Mouse (Mus musculus) CH12.LX (cell line): ENCODE measurements around the gene Olfr71. TPM values are rescaled to one million over a fixed set of nuclear protein-coding genes. Genes with fewer than 3 reads are reported as not detected.

Experiments used
- DNase-seq: peaks from one replicate; pipeline ENCODE4 v3.0.0-alpha.2; 2013; ENCODE audit errors: extremely low read depth
- H3K27ac ChIP-seq: 2 replicates; pipeline ENCODE4 v1.5.1; 2012; ENCODE audit warnings: low read depth, mild to moderate bottlenecking, control low read depth, moderate library complexity; ENCODE audit not compliant: insufficient read depth
- H3K27me3 ChIP-seq: replicated peaks from 2 replicates; pipeline ENCODE3; 2012; ENCODE audit warnings: inconsistent platforms
- H3K36me3 ChIP-seq, 2 experiments: replicated peaks in 1 of 2; 2 replicates each; pipeline versions ENCODE3 to v1.6.1; 2012; ENCODE audit warnings: inconsistent platforms in 1 of 2, low read length in 1 of 2, mild to moderate bottlenecking in 1 of 2, mixed read lengths in 1 of 2, moderate library complexity in 1 of 2; ENCODE audit not compliant: control insufficient read depth in 1 of 2, insufficient read depth in 1 of 2
- H3K4me1 ChIP-seq, 2 experiments: 2 replicates each; pipeline ENCODE4 v1.6.1; 2012; ENCODE audit warnings: inconsistent platforms in 1 of 2, moderate library complexity in 1 of 2; ENCODE audit not compliant: insufficient read depth in 2 of 2, control insufficient read depth in 1 of 2
- H3K4me2 ChIP-seq: 2 replicates; pipeline ENCODE4 v1.6.1; 2012; ENCODE audit warnings: low read depth, mild to moderate bottlenecking, control low read depth; ENCODE audit not compliant: poor library complexity, insufficient read depth, severe bottlenecking
- H3K4me3 ChIP-seq, 3 experiments: fragments of 150-350 bp in 1 of 3; sonication (generic) in 1 of 3; replicated peaks in 1 of 3; 2 replicates each; pipeline versions ENCODE3 to v1.5.1; 2011 to 2012; ENCODE audit warnings: low read depth in 2 of 3, low read length in 2 of 3, mild to moderate bottlenecking in 2 of 3, moderate library complexity in 2 of 3, control low read depth in 1 of 3, improper control_type of control experiment in 1 of 3, inconsistent platforms in 1 of 3, mixed read lengths in 1 of 3; ENCODE audit not compliant: poor library complexity in 1 of 3
- H3K79me2 ChIP-seq: replicated peaks from 2 replicates; pipeline ENCODE4 v1.6.1; 2012; ENCODE audit warnings: mild to moderate bottlenecking, moderate library complexity; ENCODE audit not compliant: control insufficient read depth, poor library complexity, insufficient read depth, severe bottlenecking; ENCODE audit errors: extremely low read depth
- H3K9ac ChIP-seq: 2 replicates; pipeline ENCODE4 v1.6.1; 2012; ENCODE audit warnings: low read depth, mild to moderate bottlenecking, control low read depth, moderate library complexity; ENCODE audit not compliant: insufficient read depth
- H3K9me3 ChIP-seq: replicated peaks from 2 replicates; pipeline ENCODE3; 2012; ENCODE audit warnings: low read length, inconsistent platforms, mixed read lengths
- CTCF ChIP-seq, 2 experiments: IDR thresholded peaks in 1 of 2; conservative IDR thresholded peaks in 1 of 2; 2 replicates each; pipeline ENCODE4 v1.5.1; 2011 to 2012; ENCODE audit warnings: low read depth in 2 of 2, low read length in 2 of 2, improper control_type of control experiment in 1 of 2, inconsistent platforms in 1 of 2, mild to moderate bottlenecking in 1 of 2, moderate library complexity in 1 of 2
- EP300 ChIP-seq: IDR thresholded peaks from 2 replicates; pipeline ENCODE4 v1.6.1; 2011; ENCODE audit warnings: low read length, improper control_type of control experiment
- ETS1 ChIP-seq: conservative IDR thresholded peaks from 2 replicates; pipeline ENCODE4 v1.6.1; 2012; ENCODE audit warnings: low read depth, mild to moderate bottlenecking, inconsistent platforms, low read length, improper control_type of control experiment, moderate library complexity
- MAX ChIP-seq: IDR thresholded peaks from 2 replicates; pipeline ENCODE4 v1.6.1; 2011; ENCODE audit warnings: low read length, improper control_type of control experiment
- NRF1 ChIP-seq: IDR thresholded peaks from 2 replicates; pipeline ENCODE4 v1.6.1; 2014; ENCODE audit warnings: low read depth, mild to moderate bottlenecking, inconsistent platforms, low read length, improper control_type of control experiment, moderate library complexity
- PAX5 ChIP-seq: IDR thresholded peaks from 2 replicates; pipeline ENCODE4 v1.6.1; 2012; ENCODE audit warnings: low read length, inconsistent platforms, mixed read lengths
- RAD21 ChIP-seq: IDR thresholded peaks from 2 replicates; pipeline ENCODE4 v1.6.1; 2011; ENCODE audit warnings: low read depth, mild to moderate bottlenecking, low read length, improper control_type of control experiment, moderate library complexity
- SIN3A ChIP-seq: IDR thresholded peaks from 2 replicates; pipeline ENCODE4 v1.6.1; 2012; ENCODE audit warnings: low read length, improper control_type of control experiment, inconsistent platforms
- SMC3 ChIP-seq: IDR thresholded peaks from 2 replicates; pipeline ENCODE4 v1.6.1; 2011; ENCODE audit warnings: low read depth, low read length, improper control_type of control experiment
- USF1 ChIP-seq: IDR thresholded peaks from 2 replicates; pipeline ENCODE4 v1.6.1; 2014; ENCODE audit warnings: low read depth, mild to moderate bottlenecking, inconsistent platforms, low read length, improper control_type of control experiment
- ZC3H11A ChIP-seq: IDR thresholded peaks from 2 replicates; pipeline ENCODE4 v1.6.1; 2012; ENCODE audit warnings: low read depth, mild to moderate bottlenecking, inconsistent platforms, low read length, improper control_type of control experiment
- ZKSCAN1 ChIP-seq: IDR thresholded peaks from 2 replicates; pipeline ENCODE4 v1.6.1; 2012; ENCODE audit warnings: low read depth, inconsistent platforms, low read length, improper control_type of control experiment, borderline replicate concordance
- ZMIZ1 ChIP-seq: IDR thresholded peaks from 2 replicates; pipeline ENCODE4 v1.6.1; 2012; ENCODE audit warnings: low read depth, mild to moderate bottlenecking, inconsistent platforms, low read length, improper control_type of control experiment
- dilution Hi-C: fragments of 300-500 bp; cut with MboI; formaldehyde crosslinking; loops from 2 replicates; pipeline ENCODE4 v1.14.3; 2020; ENCODE audit warnings: low sequenced_read_pairs; ENCODE audit not compliant: extremely low pct_unique_long_range_greater_than_20kb, extremely low pct_ligation_motif_present
- in situ Hi-C: fragments of 300-500 bp; cut with MboI; formaldehyde crosslinking; loops from 3 replicates; pipeline ENCODE4 v1.14.3; 2019; ENCODE audit warnings: low sequenced_read_pairs, low pct_ligation_motif_present, low pct_unique_long_range_greater_than_20kb, mixed read lengths
- polyA plus RNA-seq: library from polyadenylated mRNA; unstranded; fragments of >175 nt; gene quantifications from 2 replicates; pipeline ENCODE4 v1.2.1, GENCODE M21; 2012; ENCODE audit warnings: low read depth; ENCODE audit not compliant: insufficient read length
- total RNA-seq, 2 experiments: library from RNA; depleted of rRNA; stranded (reverse); fragments of 300-350 nt in 1 of 2; fragments of >200 nt in 1 of 2; gene quantifications; 2 replicates each; pipeline ENCODE4 v1.2.3; 2012 to 2014

Olfr71 gene
- total and polyA plus RNA-seq, 3 experiments = not detected

DNA sequence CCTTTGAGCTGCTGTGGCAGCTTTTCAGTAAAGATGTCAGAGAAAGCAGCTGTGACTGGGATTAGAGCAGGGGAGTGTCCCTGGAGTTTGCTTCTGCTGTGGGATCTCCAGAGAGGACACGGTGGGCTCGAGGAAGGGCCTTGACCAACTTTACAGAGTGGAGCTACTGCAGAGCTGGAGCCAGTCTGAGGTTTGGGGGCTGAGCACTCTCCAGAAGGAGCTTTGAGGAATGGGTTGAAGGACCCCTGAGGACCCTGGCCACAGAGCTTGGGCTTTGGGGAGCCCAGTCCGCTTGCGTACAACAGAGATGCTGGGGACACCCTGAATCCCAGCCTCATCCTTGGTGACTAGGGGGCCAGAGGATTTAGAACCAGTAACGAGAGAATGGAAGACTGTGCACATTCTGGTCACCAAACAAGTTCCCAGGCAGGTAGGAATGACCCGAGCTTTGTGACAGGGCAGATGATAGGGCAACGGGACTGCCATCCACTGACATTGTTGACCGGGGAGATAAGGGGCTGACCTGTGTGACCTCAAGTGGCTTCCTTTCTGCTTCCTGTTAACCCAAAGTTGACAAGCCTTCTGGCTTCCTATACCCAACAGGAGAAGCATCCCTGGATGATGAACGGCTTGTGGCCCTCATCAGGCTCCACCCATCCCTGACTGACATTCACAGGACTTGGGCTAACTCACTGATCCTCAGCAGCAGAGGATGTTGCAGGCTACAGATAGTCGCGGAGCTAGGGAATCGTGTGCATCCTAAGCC lies 16.4 kb upstream of the Olfr71 start:
- no peaks in the 10 kb centered on the region for H3K9me3 ChIP-seq
- no peak overlapping the region for H3K9ac ChIP-seq
- TF ChIP-seq CTCF (conservative IDR thresholded peaks at IDR 0.05 in 1 of 2, IDR thresholded peaks at IDR 0.05 in 1 of 2; ENCODE audit: low read depth in 2 of 2, low read length in 2 of 2) = no peak
- H3K27me3 ChIP-seq = peaks cover 84% of the 10 kb centered on the region
- dilution Hi-C loops = no loop called here
- H3K36me3 ChIP-seq = no peaks in the 10 kb centered on the region
- H3K4me3 ChIP-seq = no peak overlapping the region
- in situ Hi-C loops = loop anchor here (25.0 kb wide), 1 partner anchor 261 kb away; the partner anchor contains the start of gene Ccin
- no peaks in the 10 kb centered on the region for H3K79me2 ChIP-seq
- no peak overlapping the region for H3K4me2 ChIP-seq
- DNase-seq = no peak
- no peaks in the 10 kb centered on the region for H3K4me1 ChIP-seq
- H3K27ac ChIP-seq = no peak overlapping the region

GRCm38 (mm10) chr4:43724764-43725163 lies 14.7 kb upstream of the Olfr71 start:
- in situ Hi-C loops = loop anchor here (25.0 kb wide), 1 partner anchor 263 kb away; the partner anchor contains the start of gene Ccin
- Histone ChIP-seq H3K4me3 (no peak overlapping the region), H3K9me3 (no peaks in the 10 kb centered on the region), H3K4me2 (no peak overlapping the region), H3K9ac (no peak overlapping the region), H3K79me2 (no peaks in the 10 kb centered on the region), H3K27ac (no peak overlapping the region), H3K27me3 (peaks cover 77% of the 10 kb centered on the region), H3K4me1 (peaks cover 0 to 3% of the 10 kb centered on the region in 2 experiments; a peak in 1 of 4 replicates), H3K36me3 (no peaks in the 10 kb centered on the region)
- peak; percentile 19 for DNase-seq
- dilution Hi-C loops = no loop called here
- TF ChIP-seq MAX (0 out of 2 replicates have a peak, but pooled peaks have one; percentile 16), CTCF (conservative IDR thresholded peaks at IDR 0.05 in 1 of 2, IDR thresholded peaks at IDR 0.05 in 1 of 2; ENCODE audit: low read depth in 2 of 2, low read length in 2 of 2) (peak; percentile 52 to 81), RAD21 (peak; percentile 69), ETS1 (no peak), USF1 (no peak), EP300 (no peak), ZC3H11A (no peak), SMC3 (peak; percentile 61)

DNA sequence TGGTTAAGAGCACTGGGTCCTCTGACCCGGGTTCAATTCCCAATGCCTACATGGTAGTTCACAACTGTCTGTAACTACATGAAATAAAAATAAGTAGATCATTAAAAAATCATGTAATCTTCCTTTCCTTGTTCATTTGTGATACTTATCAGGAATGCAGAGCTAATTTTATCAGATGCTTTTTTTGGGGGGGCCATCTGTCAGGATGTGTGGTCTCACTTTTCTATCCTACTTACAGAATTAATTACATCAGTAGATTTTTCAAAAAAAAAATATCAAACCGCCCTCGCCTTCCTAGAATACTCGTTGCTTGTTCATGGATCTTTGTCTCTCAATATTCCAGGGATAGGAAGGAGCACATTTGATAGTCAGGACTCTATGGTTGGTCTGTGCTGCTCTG lies 12.1 kb upstream of the Olfr71 start:
- no peak for DNase-seq
- Histone ChIP-seq H3K36me3 (no peaks in the 10 kb centered on the region), H3K4me3 (no peak overlapping the region), H3K27me3 (peaks cover 64% of the 10 kb centered on the region), H3K4me1 (peaks cover 0 to 3% of the 10 kb centered on the region in 2 experiments; a peak in 1 of 4 replicates), H3K9ac (no peak overlapping the region), H3K27ac (no peak overlapping the region), H3K4me2 (no peak overlapping the region), H3K79me2 (no peaks in the 10 kb centered on the region), H3K9me3 (peaks cover 6% of the 10 kb centered on the region)
- in situ Hi-C loops (no loop called here), dilution Hi-C loops (no loop called here)
- TF ChIP-seq PAX5 (no peak), ETS1 (no peak), CTCF (conservative IDR thresholded peaks at IDR 0.05 in 1 of 2, IDR thresholded peaks at IDR 0.05 in 1 of 2; ENCODE audit: low read depth in 2 of 2, low read length in 2 of 2) (no peak), SIN3A (no peak), ZKSCAN1 (no peak), ZMIZ1 (no peak), MAX (no peak), NRF1 (no peak)
